Mouse (Mus musculus): ENCODE results near the gene Glt8d2.
"Not testable (repeated sequence)": the region's sequence is repeated elsewhere in the genome, so short reads cannot be mapped to it uniquely, and the experiment has no call there.

Gene Glt8d2

DNA sequence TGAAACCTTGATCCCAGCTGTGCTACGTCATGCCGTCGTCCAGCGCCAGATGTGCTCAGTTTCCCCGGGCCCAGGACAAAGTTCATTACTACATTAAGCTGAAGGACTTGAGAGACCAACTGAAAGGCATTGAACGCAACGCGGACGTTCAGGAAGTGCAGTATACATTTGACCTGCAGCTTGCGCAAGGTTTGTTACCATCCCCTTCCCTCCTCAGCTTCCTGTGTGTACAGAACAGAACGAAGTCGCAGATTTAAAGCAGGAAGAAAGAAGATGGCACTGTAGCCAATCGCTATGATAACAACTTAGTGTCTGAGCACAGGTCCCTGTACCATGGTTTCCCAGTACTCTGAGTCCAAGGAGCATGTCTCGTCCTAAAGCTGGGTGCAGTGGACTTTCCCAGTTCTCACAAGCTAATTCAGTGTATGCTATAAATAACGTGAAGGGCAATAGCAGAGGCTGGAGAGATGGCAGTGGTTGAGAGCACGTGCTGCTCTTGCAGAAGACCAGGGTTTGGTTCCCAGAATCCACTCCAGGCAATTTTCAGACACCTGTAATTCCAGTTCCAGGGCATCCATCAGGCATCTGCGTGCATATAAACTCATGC, 43.1 kb downstream of the Glt8d2 start:
- no peak for DNase-seq (ENCODE audit: low read depth, low spot score)

DNA sequence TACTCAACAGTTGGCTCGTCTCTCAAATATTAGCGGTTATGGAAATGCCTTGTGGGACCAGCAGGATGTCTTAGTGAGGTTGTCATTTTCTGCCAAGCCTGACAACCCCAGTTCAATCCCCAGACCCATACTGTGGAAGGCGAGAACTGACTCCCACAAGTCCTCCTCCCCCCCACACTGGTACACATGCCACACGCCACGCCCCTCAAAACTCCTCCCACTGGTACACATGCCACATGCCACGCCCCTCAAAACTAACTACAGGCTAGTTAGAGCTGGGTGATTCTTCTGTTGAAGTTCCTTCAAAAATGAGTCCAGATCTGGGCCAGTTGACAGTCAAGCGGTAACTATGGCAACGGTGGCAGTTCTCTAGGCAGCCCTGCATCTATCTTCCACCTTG, 44.4 kb downstream of the Glt8d2 start:
- no peak for DNase-seq (ENCODE audit: low read depth, low spot score)

DNA sequence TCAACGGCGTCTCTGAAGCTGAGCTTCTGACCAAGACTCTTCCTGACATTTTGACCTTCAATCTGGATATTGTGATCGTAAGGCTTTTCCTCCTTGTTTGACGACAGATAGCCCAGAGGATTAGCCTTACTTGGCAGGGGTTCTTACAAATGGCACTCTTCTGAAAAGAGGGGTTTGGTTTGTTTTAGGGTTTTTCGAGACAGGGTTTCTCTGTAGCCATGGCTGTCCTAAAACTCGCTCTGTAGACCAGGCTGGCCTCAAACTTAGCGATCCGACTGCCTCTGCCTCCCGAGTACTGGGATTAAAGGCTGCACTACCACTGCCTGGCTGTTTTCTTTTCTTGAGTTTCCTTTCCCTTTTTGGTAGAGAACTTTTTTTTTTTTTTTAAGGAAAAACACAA, 49.0 kb downstream of the Glt8d2 start:
- DNase-seq (ENCODE audit: low read depth, low spot score), result no peak

DNA sequence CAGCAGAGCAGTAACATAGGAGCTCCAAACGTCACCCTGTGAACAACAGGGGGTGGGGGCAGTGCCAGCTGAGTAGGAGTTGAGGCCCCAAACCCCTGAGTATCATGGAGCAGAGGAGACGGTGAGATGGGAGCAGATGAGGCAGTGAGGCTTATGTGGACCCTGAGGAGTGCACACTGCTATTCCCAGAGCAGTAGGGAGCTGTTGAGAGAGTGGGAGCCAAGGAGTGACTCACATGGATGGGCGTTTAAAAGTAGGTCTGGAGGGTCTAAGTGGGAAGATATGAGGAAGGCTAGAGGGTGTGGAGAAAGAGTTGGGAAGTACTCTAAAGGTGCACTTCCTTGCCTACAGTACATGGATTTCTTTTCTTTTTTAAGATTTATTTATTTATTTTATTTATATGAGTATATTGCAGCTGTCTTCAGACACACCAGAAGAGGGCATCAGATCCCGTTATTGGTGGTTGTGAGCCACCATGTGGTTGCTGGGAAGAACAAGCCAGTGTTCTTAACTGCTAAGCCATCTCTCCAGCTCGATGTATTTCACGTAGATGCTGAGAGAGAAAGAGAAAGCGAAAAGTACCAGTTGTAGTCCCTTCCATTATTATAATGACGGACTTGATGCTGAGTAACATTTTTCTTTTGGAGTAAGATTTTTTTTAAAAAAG, 51.3 kb downstream of the Glt8d2 start:
- no peak for DNase-seq (ENCODE audit: low read depth, low spot score)

DNA sequence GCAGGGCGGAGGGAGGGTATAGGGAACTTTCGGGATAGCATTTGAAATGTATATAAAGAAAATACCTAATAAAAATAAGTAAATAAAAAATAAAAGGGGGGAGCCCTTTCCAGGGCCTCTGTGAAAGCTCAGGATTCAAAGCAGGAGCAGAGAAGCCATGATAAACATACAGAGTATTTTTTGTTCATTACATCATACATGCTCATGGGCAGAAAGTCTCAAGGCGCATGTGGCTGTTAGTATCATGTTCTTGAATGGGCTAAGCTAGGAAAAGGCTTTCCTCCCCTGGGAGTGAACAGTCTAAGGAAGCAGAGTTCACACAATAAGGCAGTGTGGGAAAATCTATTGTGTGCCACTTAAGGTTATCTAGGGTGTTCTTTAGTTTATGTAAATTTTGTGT, 54.1 kb downstream of the Glt8d2 start:
- no peak for DNase-seq (ENCODE audit: low read depth, low spot score)

DNA sequence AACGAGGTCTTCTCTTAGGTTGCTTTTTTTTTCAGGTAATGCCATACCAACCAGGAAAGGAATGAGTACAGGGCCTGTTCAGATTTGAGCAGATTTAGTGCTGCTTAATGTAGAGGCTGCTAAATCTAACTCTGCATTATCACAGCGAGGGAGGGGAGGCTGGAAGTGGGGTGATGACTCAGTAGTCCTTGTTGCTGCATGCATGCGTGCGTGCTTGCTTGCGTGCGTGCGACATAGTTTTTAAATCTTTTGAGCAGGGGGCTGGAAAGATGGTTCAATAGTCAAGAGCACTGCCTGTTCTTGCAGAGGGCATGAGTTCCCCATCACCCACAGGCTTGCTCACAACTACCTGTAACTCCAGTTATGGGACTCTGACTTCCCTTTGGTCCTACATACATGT, 56.1 kb downstream of the Glt8d2 start:
- no peak for DNase-seq (ENCODE audit: low read depth, low spot score)

DNA sequence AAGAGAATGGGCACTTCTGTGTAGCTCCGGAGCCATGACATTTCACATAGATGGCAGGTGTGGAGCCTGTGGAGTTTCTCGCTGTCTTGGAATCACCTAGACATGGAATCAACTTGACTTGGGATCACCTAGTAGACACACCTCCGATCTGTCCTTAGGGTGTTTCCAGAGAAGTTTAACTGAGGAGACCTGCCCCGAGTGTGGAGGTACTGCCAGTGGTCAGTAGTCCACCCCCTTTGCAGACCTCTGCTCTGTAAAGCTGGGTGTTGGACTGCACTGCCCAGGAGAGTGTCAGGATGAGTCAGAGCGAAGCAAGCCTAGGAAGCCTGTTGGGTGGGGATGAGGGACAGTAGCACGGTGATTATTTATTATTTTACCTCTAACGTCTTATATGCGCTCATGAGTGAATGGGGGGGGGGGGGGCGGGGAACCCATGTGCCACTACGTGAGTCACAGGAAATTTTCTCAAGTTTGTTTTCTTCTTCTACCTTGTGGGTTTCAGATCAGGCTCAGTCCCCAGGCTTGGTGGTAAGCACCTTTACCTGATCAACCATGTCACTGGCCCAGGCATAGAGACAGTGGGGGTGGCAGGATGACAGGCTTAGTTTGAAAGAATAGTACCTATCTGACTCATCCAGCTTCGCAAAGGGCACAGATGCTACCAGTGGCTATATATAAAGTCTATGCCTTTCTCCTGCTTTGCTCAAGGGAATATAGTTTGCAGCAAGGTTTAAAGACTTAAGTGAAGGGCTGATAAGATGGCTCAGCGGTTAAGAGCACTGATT, 57.8 kb downstream of the Glt8d2 start:
- no peak for DNase-seq (ENCODE audit: low read depth, low spot score)

DNA sequence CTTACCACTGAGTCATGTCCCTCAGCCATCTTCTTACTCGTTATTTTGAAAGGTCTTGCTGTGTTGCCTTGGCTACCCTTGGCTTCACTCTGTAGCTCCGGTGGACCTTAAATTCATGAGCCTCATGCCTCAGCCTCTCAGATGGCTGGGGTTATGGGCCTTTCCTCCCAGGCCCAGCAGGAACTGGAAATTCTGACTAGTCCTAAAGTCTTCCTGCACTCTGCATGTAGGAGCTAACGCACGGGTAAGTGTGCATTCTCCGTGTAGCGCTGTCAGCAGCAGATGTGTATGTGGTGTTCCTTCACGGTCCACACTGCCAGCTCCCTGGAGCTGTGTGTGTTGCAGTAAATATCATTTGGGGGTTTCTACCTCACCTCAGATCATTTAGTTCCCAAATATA, 59.3 kb downstream of the Glt8d2 start:
- no peak for DNase-seq (ENCODE audit: low read depth, low spot score)

DNA sequence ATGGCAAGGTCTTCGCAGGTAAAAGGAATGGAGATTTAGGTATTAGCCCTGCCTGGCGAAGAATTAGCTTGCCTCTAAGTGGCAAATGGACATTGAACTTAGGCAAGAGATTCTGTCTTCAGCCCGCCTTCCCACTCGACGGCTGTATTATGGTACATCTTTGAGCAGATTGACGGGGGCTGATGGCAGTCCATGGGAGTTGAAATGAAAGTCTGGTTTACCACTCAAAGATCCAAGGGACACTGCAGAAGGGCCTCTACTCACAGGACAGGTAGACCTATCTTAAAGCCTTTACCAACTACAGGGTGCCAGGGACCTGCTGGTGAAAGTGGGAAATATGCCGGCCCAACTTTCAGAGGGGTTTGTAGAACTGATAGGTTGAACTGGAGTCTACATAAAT, 60.0 kb downstream of the Glt8d2 start:
- DNase-seq (ENCODE audit: low read depth, low spot score), result no peak

DNA sequence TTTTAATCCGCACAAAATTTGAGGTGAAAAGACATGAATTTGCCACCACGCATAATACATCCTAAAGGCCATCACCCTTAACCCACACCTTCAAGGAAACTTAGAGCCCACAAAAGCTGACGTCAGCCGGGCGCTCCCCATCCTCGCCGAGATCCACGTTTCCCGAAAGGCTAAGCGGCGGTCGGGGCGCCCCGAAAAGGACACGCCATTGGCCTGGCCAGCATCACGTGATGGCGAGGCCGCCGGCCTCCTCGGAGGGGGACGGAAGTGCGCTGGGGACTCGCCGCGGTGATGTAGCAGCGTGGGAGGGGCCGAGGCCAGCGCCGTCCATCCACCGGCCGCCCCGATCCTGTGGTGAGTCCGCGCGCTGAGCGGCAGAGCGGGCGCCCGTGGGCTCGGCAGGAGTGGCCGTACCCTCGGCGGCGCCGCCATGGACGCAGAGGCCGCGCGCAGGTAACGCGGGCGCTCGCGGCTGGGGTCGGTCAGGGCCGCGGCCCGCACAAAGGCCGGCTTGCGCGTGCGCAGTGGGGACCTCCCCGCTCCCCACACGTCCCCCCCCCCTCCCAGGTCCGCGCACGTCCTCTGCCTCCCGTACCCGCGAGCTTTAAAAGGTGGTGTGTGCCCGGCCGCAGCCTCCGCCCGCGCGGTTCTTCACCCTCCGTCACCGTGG, 60.7 kb downstream of the Glt8d2 start, which contains the start of gene Tdg:
Gene Tdg (plus strand): TSS at position 243 of the 670 bp plus-strand sequence.
- DNase-seq (ENCODE audit: low read depth, low spot score), result peak; percentile 92

DNA sequence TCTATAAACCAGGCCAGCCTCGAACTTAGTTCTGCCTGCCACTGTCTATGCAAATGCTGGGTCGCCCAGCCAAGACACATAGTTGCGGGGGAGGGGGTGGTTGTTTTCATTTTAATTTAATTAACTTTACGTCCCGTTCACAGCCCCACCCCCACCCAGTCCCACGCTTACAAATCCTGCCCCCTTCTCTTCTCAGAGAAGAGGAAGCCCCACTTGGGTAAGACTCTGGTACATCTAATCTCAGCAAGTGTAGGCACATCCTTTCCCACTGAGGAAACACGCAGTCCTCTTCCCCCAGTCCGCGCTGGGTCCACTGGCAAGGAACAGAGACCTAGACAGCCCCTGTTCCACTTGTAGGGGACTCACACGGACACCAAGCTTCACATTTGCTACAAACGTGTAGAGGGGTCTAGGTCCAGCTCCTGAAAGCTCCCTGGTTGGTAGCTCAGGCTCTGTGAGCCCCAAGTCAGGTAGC, 61.3 kb downstream of the Glt8d2 start:
- DNase-seq (ENCODE audit: low read depth, low spot score), result no peak

DNA sequence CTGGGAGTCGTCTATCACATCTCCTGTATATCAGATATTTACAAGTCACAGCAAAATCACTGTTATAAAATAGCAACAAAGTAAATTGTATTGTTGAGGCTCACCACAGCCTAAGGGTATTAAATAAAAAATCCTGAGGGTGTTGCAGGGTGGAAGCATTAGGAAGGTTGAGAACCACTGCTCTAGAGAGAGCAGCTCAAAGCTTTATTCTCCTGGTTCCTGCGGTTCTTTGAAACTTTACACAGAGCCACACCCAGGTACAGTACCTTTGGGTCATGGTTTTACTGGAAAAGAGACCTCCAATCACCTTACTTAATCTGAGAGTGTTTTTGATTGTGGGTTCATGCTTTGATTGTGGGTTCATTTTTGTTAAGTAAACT, 66.9 kb downstream of the Glt8d2 start:
- not testable (repeated sequence) for DNase-seq (ENCODE audit: low read depth, low spot score)

DNA sequence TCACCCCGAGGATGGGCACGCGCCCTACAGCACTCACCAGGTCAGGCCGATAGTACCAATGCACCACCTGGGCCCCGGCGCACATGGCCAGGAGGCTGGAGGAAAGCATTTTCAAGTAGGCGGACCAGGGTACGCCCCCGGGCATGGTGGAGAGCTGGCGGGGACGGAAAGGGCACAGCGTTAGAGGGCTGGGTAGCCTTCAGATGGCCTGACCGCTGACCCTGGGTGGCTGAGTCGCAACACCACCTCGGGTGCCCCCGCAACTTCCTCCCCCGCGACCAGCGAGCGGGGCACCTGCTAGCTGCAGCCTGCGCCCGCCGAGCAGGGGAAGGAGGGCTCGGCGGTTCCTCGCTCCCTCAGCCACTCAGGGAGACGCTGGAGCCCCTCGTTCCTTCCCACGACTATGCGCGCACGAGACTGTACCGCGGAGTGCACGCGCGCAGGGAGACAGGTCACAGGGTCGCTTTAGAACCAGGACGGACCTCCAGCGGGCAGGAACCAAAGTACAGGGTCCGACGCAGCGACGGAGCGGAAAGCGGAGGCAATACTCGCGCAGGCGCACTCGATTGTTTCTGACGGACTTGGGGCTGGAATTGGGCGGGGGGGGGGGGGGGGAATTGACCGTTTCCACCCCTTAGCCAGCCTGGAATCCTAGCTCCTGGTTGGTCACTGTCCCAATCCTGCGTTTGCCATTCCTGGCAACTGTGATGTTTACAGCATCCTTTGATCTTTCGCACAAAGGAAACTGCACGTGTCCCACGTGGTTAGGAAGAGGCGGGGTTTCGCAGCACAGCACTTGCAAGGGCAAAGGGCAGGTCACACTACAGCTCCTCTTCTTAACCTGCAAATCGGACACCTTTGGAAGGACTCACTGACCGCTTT, 67.5 kb downstream of the Glt8d2 start, which contains the start of gene 1190007I07Rik:
Gene 1190007I07Rik (minus strand): TSS at position 558 of the 882 bp plus-strand sequence.
- DNase-seq (ENCODE audit: low read depth, low spot score), result peak; percentile 93

DNA sequence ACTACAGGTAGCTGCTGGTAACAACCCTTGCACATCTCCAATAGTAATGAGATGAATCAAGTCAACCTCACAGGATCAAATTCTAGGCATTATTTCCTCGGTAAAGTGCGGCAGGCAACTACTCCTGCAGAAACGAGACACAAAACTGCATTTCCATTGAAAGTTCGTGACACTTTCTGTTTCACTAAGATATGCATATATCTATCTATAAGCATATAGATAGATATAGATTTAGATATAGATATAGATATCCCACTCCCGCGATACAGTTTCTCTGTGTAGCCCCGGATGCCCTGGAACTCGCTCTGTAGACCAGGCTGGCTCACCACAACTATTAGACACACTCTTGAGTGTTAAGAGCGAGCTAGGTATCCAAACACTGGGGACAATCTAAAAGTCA, 68.2 kb downstream of the Glt8d2 start:
- DNase-seq (ENCODE audit: low read depth, low spot score), result no peak

Measured in forelimb bud, embryonic 11.5 days (tissue).